Mouse (Mus musculus) myocyte (in vitro differentiated cells): ENCODE data around the gene Tnpo2. TPM values are rescaled to one million over a fixed set of nuclear protein-coding genes. Genes with fewer than 3 reads are reported as not detected.

Source experiments
- H3K27me3 ChIP-seq: one replicate; pipeline ENCODE4 v1.6.1; 2011; ENCODE audit not compliant: control insufficient read depth, insufficient read depth, insufficient read length
- H3K36me3 ChIP-seq: one replicate; pipeline ENCODE4 v1.6.1; 2011; ENCODE audit not compliant: control insufficient read depth, insufficient read depth
- H3K4me2 ChIP-seq: one replicate; pipeline ENCODE4 v1.6.1; 2011; ENCODE audit warnings: low read depth, control low read depth
- H3K4me3 ChIP-seq: one replicate; pipeline ENCODE4 v1.5.1; 2011; ENCODE audit warnings: mild to moderate bottlenecking, control low read depth, moderate library complexity
- H3K79me2 ChIP-seq: one replicate; pipeline ENCODE4 v1.6.1; 2011; ENCODE audit not compliant: control insufficient read depth, insufficient read depth
- H3ac ChIP-seq: one replicate; pipeline ENCODE4 v1.6.1; 2011; ENCODE audit not compliant: control insufficient read depth, insufficient read length
- CEBPB ChIP-seq: IDR thresholded peaks from 2 replicates; pipeline ENCODE4 v1.6.1; 2011; ENCODE audit warnings: mild to moderate bottlenecking, moderate library complexity; ENCODE audit not compliant: poor library complexity, insufficient read depth, severe bottlenecking
- E2F4 ChIP-seq: IDR thresholded peaks from one replicate; pipeline ENCODE4 v1.6.1; 2011; ENCODE audit warnings: mild to moderate bottlenecking, control low read depth, moderate library complexity; ENCODE audit not compliant: insufficient read depth
- MAX ChIP-seq: IDR thresholded peaks from one replicate; pipeline ENCODE4 v1.6.1; 2011; ENCODE audit warnings: low read depth, mild to moderate bottlenecking, control low read depth
- MYOD1 ChIP-seq, 3 experiments: IDR thresholded peaks; one replicate each; pipeline ENCODE4 v1.6.1; 2011; ENCODE audit warnings: control low read depth in 2 of 3, low read depth in 2 of 3, mild to moderate bottlenecking in 2 of 3, moderate library complexity in 1 of 3; ENCODE audit not compliant: insufficient read length in 2 of 3, control insufficient read depth in 1 of 3
- MYOG ChIP-seq, 3 experiments: IDR thresholded peaks; one replicate each; pipeline ENCODE4 v1.6.1; 2011; ENCODE audit warnings: control low read depth in 2 of 3, low read depth in 2 of 3, mild to moderate bottlenecking in 2 of 3; ENCODE audit not compliant: insufficient read length in 2 of 3, control insufficient read depth in 1 of 3, insufficient read depth in 1 of 3
- POLR2A ChIP-seq: IDR thresholded peaks from one replicate; pipeline ENCODE4 v1.6.1; 2011; ENCODE audit warnings: low read depth, mild to moderate bottlenecking, control low read depth, moderate library complexity; ENCODE audit not compliant: insufficient read length
- POLR2AphosphoS2 ChIP-seq: IDR thresholded peaks from one replicate; pipeline ENCODE4 v1.6.1; 2011; ENCODE audit warnings: low read depth, control low read depth; ENCODE audit not compliant: insufficient read length
- REST ChIP-seq: IDR thresholded peaks from one replicate; pipeline ENCODE4 v1.6.1; 2011; ENCODE audit warnings: mild to moderate bottlenecking, control low read depth, moderate library complexity; ENCODE audit not compliant: insufficient read depth, insufficient read length
- SRF ChIP-seq: IDR thresholded peaks from one replicate; pipeline ENCODE4 v1.6.1; 2011; ENCODE audit warnings: low read depth; ENCODE audit not compliant: control insufficient read depth, insufficient read length
- TCF12 ChIP-seq: IDR thresholded peaks from one replicate; pipeline ENCODE4 v1.6.1; 2011; ENCODE audit warnings: mild to moderate bottlenecking, control low read depth; ENCODE audit not compliant: poor library complexity, insufficient read depth, severe bottlenecking
- TCF3 ChIP-seq: IDR thresholded peaks from one replicate; pipeline ENCODE4 v1.6.1; 2011; ENCODE audit warnings: low read depth, control low read depth; ENCODE audit not compliant: insufficient read length
- USF1 ChIP-seq: IDR thresholded peaks from one replicate; pipeline ENCODE4 v1.6.1; 2011; ENCODE audit warnings: low read depth, mild to moderate bottlenecking, control low read depth, moderate library complexity
- polyA plus RNA-seq: library from polyadenylated mRNA; unstranded; fragments of >200 nt; fragmentation: generic; extraction: Trizol; gene quantifications from one replicate; pipeline ENCODE4 v1.2.1, GENCODE M21; 2012; ENCODE audit warnings: missing spikeins

The Tnpo2 gene
- polyA plus RNA-seq, 1 experiment, result 46.3 TPM

DNA sequence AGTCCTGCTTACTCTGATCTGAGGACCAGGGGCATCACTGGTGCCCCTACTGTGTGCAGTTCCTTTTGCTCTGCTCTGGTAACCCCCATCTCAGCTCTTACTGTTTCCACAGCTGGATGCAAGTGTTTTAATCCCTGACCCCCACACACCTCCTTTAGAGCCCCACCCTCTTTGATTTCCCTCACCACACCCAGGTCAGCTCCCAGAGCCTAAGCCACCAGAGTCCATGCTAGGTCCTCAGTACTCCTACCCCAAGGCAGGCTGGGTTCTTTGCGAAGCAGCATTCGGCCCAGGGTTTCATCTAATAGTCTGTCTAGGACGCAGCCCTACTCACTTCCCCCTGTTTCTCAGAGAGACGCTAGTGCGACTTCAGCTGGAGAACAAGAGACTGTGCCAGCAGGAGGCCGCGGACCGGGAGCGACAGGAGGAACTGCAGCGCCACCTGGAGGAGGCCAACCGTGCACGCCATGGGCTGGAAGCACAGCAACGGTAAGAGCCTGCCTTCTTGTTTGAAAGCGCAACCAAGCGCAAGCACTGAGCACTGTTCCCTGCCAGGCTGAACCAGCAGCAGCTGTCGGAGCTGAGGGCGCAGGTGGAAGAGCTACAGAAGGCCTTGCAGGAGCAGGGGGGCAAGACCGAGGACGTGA is 38.9 kb upstream of the Tnpo2 start:
- H3K4me2 ChIP-seq, result peak overlapping the region; percentile 51
- no peak overlapping the region for H3ac ChIP-seq
- no peaks in the 10 kb centered on the region for H3K36me3 ChIP-seq
- H3K79me2 ChIP-seq, result no peaks in the 10 kb centered on the region
- no peak for TF ChIP-seq CEBPB
- no peak for TF ChIP-seq USF1
- no peak for TF ChIP-seq MAX
- no peak for TF ChIP-seq REST
- no peak for TF ChIP-seq POLR2A
- peak in 1 of 3 experiments; percentile 69 for TF ChIP-seq MYOD1 (IDR thresholded peaks at IDR 0.05; ENCODE audit: control insufficient read depth in 1 of 3, insufficient read length in 2 of 3, low read depth in 2 of 3)
- peak; percentile 53 for TF ChIP-seq SRF
- TF ChIP-seq TCF3, result no peak
- TF ChIP-seq MYOG (IDR thresholded peaks at IDR 0.05; ENCODE audit: control insufficient read depth in 1 of 3, insufficient read depth in 1 of 3, insufficient read length in 2 of 3, low read depth in 2 of 3), result peak in 2 of 3 experiments; percentile 66 to 77
- H3K4me3 ChIP-seq, result no peak overlapping the region
- H3K27me3 ChIP-seq, result no peaks in the 10 kb centered on the region

DNA sequence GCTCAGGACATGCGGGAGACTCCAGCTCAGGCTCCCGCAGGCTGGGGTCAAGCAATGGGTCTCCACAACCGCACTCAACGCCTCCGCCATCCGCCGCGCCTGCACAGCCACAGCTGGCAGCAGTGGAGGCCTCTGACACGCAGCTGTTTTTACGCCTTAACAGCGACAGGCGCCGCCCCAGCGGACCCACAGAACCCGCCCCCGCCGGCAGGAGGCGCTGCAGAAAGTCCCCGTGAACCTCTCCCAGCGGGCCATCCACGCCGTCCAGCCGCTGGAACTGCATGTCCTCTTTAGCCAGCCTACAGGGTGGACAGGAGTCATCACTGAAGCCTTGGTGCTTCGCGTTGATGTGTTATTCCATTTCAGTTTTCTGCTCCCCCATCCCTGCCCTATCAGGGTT is 29.0 kb upstream of the Tnpo2 start:
- Histone ChIP-seq H3K4me2 (no peak overlapping the region), H3ac (no peak overlapping the region), H3K79me2 (no peaks in the 10 kb centered on the region), H3K36me3 (no peaks in the 10 kb centered on the region), H3K27me3 (peaks cover 9% of the 10 kb centered on the region), H3K4me3 (no peak overlapping the region)
- TF ChIP-seq E2F4 (no peak), REST (no peak), USF1 (no peak), MYOG (IDR thresholded peaks at IDR 0.05; ENCODE audit: control insufficient read depth in 1 of 3, insufficient read depth in 1 of 3, insufficient read length in 2 of 3, low read depth in 2 of 3) (no peak), TCF12 (no peak), POLR2A (no peak), TCF3 (no peak), MYOD1 (IDR thresholded peaks at IDR 0.05; ENCODE audit: control insufficient read depth in 1 of 3, insufficient read length in 2 of 3, low read depth in 2 of 3) (no peak), POLR2AphosphoS2 (no peak), CEBPB (no peak), MAX (no peak), SRF (no peak)

DNA sequence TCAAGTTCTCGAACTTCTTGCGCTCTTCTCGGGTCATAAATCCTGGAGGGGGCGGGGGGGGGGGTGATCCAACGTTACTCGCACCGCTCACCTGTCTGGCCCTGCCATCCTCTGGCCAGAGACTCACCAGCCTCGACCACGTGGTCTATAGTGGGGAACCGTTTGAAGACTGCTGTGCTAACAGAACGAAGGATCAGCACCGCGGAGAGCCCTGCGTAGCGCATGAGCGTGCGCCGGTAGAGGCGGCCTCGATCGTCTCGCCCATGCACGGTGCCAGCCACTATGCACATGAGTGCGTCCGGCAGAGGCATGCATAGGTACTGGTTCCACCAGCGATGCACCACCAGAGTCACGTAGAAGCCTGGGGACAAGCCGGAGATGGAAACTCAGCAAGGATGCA is 25.5 kb upstream of the Tnpo2 start:
- Histone ChIP-seq H3K36me3 (no peaks in the 10 kb centered on the region), H3K79me2 (no peaks in the 10 kb centered on the region), H3ac (no peak overlapping the region), H3K4me3 (no peak overlapping the region), H3K4me2 (no peak overlapping the region), H3K27me3 (peaks cover 14% of the 10 kb centered on the region)
- TF ChIP-seq SRF (no peak), TCF3 (no peak), POLR2A (no peak), MAX (no peak), TCF12 (no peak), E2F4 (no peak), MYOD1 (IDR thresholded peaks at IDR 0.05; ENCODE audit: control insufficient read depth in 1 of 3, insufficient read length in 2 of 3, low read depth in 2 of 3) (no peak), USF1 (no peak), REST (no peak), POLR2AphosphoS2 (no peak), MYOG (IDR thresholded peaks at IDR 0.05; ENCODE audit: control insufficient read depth in 1 of 3, insufficient read depth in 1 of 3, insufficient read length in 2 of 3, low read depth in 2 of 3) (no peak)

DNA sequence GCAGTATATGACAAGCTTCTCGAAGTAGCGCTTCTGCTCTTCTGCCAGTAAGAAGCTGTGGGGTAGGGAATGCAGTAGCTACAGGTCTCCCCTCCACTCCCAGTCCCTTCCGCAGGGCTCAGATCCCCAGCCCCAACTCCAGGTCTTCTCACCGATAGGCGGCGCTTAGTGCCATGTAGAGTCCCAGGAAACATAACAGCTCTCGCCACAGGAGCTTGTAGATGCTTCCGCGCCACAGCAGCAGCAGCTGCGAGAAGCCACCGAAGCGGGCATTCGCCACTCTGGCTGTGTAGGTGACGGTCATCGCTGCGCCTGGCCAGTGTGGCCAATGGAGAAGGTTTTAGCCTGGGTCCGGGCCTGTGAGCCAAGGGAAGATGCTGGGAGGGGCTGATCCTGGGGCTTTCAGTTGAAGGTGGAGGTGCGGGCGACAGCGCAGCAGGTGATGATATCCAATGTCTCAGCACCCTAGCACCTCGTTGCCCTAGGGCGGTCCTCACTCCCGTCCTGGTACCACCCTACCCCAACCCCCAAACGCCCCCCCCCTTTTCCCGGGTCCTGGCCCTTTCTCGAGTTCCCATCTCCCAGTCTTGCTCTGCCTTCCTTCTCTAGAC is 23.4 kb upstream of the Tnpo2 start:
- Histone ChIP-seq H3K4me3 (no peak overlapping the region), H3K79me2 (no peaks in the 10 kb centered on the region), H3K27me3 (peaks cover 14% of the 10 kb centered on the region)

GRCm38 (mm10) chr8:85014431-85014830 is 22.3 kb upstream of the Tnpo2 start, which contains the start of gene Best2:
TSS of gene Best2 (minus strand) at chr8:85014531.
- Histone ChIP-seq H3K4me2 (peak within 1 kb of the TSS; percentile 38), H3K4me3 (no peak within 1 kb of the TSS), H3K36me3 (peaks cover 3% of the 10 kb centered on the region), H3K79me2 (no peaks in the 10 kb centered on the region), H3ac (no peak within 1 kb of the TSS), H3K27me3 (peaks cover 14% of the 10 kb centered on the region)
- TF ChIP-seq E2F4 (no peak), MAX (no peak), MYOG (IDR thresholded peaks at IDR 0.05; ENCODE audit: control insufficient read depth in 1 of 3, insufficient read depth in 1 of 3, insufficient read length in 2 of 3, low read depth in 2 of 3) (no peak), TCF3 (no peak), REST (no peak), SRF (no peak), MYOD1 (IDR thresholded peaks at IDR 0.05; ENCODE audit: control insufficient read depth in 1 of 3, insufficient read length in 2 of 3, low read depth in 2 of 3) (no peak), USF1 (no peak), CEBPB (no peak), TCF12 (no peak), POLR2A (no peak), POLR2AphosphoS2 (no peak)

More for the DNA sequence above, 23.4 kb upstream of the Tnpo2 start:
- no peaks in the 10 kb centered on the region for H3K36me3 ChIP-seq
- H3ac ChIP-seq, result no peak overlapping the region
- H3K4me2 ChIP-seq, result peak overlapping the region; percentile 38
- no peak for TF ChIP-seq POLR2A
- TF ChIP-seq POLR2AphosphoS2, result no peak
- TF ChIP-seq MYOG (IDR thresholded peaks at IDR 0.05; ENCODE audit: control insufficient read depth in 1 of 3, insufficient read depth in 1 of 3, insufficient read length in 2 of 3, low read depth in 2 of 3), result peak in 1 of 3 experiments; percentile 16
- no peak for TF ChIP-seq MAX
